Mouse (Mus musculus) left cerebral cortex, adult 2 months (tissue): ENCODE measurements around the gene Wdtc1. TPM values are rescaled to one million over a fixed set of nuclear protein-coding genes. Genes with fewer than 3 reads are reported as not detected.

Experiments
- DNase-seq, 2 experiments: peaks; one replicate each; pipeline ENCODE4 v3.0.0; 2021 to 2022; ENCODE audit warnings: low spot score in 2 of 2, mixed read lengths in 1 of 2; ENCODE audit errors: extremely low spot score in 1 of 2
- H3K27ac ChIP-seq: fragments of 200-600 bp; 2 replicates; pipeline ENCODE4 v1.8.1; 2022
- H3K4me3 ChIP-seq: fragments of 200-600 bp; 2 replicates; pipeline ENCODE4 v1.8.1; 2022
- CTCF ChIP-seq: fragments of 200-600 bp; IDR thresholded peaks from 2 replicates; pipeline ENCODE4 v1.8.1; 2022; ENCODE audit warnings: antibody characterized with exemption, mild to moderate bottlenecking, moderate library complexity
- intact Hi-C: fragments of 180-260 bp; cut with DNase I; formaldehyde crosslinking; loops from one replicate; pipeline ENCODE4 v1.15.1; 2025
- total RNA-seq, 2 experiments: library from RNA; stranded (reverse); gene quantifications; 2 replicates each; pipeline ENCODE4 v1.2.3; 2021

Wdtc1 gene
- total RNA-seq, 2 experiments from 2014 or later: 59.7 to 60.6 TPM

DNA sequence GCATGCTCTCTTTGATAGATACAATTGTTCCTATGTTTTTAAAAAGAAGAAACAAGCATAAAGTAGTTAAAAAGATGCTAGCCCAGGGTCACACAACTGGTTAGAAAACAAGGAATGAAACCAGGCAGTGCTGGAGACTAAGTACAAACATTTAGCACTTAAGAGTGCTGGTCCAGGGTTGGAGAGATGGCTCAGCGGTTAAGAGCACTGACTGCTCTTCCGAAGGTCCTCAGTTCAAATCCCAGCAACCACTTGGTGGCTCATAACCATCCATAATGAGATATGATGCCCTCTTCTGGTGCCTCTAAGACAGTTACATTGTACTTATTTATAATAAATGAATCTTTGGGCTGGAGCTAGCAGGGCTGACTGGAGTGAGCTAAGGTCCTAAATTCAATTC lies 13.1 kb downstream of the Wdtc1 start:
- no peak for DNase-seq
- no peak overlapping the region for H3K27ac ChIP-seq
- intact Hi-C loops: loop anchor here (2.0 kb wide), 1 partner anchor 29 kb away; no protein-coding TSS in a partner anchor
- TF ChIP-seq CTCF: peak; percentile 2; the same call in 1 of the 2 replicates
- H3K4me3 ChIP-seq: no peak overlapping the region

DNA sequence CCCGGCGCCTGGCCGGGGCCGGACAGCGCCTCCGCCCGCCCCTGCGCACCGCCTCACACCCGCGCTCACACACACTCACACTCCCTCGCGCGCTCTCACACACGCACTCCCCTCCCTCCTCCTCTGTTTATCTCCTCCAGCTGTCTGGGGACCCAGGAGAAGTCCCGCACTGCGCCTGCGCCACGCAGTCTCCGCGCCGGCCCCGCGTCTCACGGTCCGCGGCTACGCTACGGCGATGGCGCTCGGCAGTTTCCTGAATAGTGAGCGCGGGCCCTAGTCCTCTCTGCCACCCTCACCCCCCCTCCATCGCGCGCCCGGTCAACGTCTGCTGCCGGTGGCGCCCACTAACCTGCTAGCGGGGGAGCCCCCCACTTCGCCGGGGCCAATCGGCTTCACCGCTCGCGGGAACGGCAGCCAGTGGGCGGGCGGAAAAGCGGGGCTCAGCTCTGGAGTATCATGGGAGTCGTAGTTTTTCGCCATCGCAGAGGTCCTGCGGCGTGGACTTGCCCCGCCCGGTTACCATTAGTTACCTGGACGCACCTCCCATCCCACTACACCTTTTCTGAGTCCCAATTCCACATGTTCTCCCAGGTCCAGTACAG lies 14.0 kb downstream of the Wdtc1 start:
- H3K27ac ChIP-seq: peak overlapping the region; percentile 91
- no peak for TF ChIP-seq CTCF
- peak; percentile 98 to 99 for DNase-seq
- intact Hi-C loops: no loop called here
- peak overlapping the region; percentile 94 for H3K4me3 ChIP-seq

GRCm38 (mm10) chr4:133338521-133339095 lies 14.7 kb downstream of the Wdtc1 start:
- no peak for TF ChIP-seq CTCF
- intact Hi-C loops: no loop called here
- H3K27ac ChIP-seq: peak overlapping the region; percentile 91
- peak overlapping the region; percentile 94 for H3K4me3 ChIP-seq
- peak in 1 of 2 experiments; percentile 14 for DNase-seq

GRCm38 (mm10) chr4:133337833-133338520 lies 15.3 kb downstream of the Wdtc1 start:
- Histone ChIP-seq H3K27ac (no peak overlapping the region), H3K4me3 (peak overlapping the region; percentile 94)
- intact Hi-C loops: no loop called here
- TF ChIP-seq CTCF: no peak
- no peak for DNase-seq

- Histone ChIP-seq H3K4me3 (no peak overlapping the region), H3K27ac (no peak overlapping the region)
- intact Hi-C loops: no loop called here
- no peak for DNase-seq
- TF ChIP-seq CTCF: no peak
Measured at GRCm38 (mm10) chr4:133333306-133333705, 20.0 kb downstream of the Wdtc1 start.

- H3K27ac ChIP-seq: no peak overlapping the region
- H3K4me3 ChIP-seq: no peak overlapping the region
- intact Hi-C loops: no loop called here
- no peak for DNase-seq
- TF ChIP-seq CTCF: no peak
Measured at GRCm38 (mm10) chr4:133330296-133330695, 23.0 kb downstream of the Wdtc1 start.

GRCm38 (mm10) chr4:133328129-133328528 lies 25.2 kb downstream of the Wdtc1 start:
- intact Hi-C loops: no loop called here
- Histone ChIP-seq H3K27ac (no peak overlapping the region), H3K4me3 (no peak overlapping the region)
- no peak for TF ChIP-seq CTCF
- DNase-seq: no peak

DNA sequence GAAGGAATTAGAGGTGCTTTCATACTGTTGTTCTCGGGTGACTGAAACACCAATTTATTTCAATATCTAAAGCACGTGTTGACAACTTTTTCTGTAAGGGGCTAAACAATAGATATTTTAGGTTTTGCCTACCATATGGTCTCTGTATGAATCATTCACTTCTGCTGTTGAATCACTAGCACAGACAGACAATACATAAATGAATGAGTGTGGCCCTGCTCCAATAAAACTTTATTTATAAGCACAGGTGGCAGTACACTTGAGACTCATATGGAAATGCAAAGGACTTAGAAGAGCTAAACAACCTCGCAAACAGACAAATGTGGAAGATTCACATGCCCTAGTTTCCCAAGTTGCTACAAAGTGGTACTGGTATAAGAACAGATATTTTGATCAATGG lies 33.6 kb downstream of the Wdtc1 start:
- DNase-seq: no peak
- intact Hi-C loops: loop anchor here (10.0 kb wide), 1 partner anchor 105 kb away; no protein-coding TSS in a partner anchor
- Histone ChIP-seq H3K27ac (no peak overlapping the region), H3K4me3 (no peak overlapping the region)
- no peak for TF ChIP-seq CTCF

DNA sequence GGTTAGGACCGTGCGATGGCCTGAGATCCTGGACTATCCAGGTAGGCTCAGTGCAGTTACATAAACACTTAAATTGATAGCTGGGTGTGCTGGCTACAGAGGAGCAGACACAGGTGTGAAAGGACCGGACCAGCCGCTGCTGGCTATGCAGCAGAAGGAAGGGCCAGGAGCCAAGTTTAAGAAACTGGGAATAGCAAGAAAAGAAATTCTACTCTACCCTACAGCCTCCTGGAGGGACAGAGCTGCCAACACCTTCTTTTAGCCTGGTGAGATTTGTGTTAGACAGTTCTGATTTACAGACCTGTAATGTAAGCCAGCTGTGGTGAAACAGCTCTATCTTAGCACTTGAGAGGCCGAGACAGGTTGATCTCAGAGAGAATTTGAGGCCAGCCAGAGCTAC lies 37.3 kb downstream of the Wdtc1 start:
- TF ChIP-seq CTCF: no peak
- DNase-seq: no peak
- Histone ChIP-seq H3K27ac (no peak overlapping the region), H3K4me3 (no peak overlapping the region)
- intact Hi-C loops: loop anchor here (10.0 kb wide), 1 partner anchor 109 kb away; no protein-coding TSS in a partner anchor

DNA sequence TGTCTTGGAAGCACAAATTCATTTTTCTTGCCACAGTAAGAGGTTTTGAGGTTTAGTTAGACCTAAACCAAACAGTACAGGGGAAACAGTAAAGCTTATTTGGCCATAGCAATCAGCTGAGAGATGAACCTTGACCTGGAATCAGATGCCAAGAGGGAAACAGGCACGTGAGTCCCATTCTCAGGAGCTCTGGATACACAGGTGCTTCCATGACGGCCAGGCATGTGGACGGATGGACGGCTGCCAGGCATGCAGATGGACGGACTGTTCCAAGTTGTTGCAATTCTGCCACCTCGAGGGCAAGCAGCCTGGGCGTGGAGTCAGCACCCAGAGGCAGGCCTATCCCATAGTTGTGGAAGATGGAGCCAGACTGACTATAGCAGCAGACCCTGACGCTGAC lies 38.4 kb downstream of the Wdtc1 start:
- DNase-seq: no peak
- intact Hi-C loops: loop anchor here (10.0 kb wide), 1 partner anchor 110 kb away; no protein-coding TSS in a partner anchor
- TF ChIP-seq CTCF: no peak
- no peak overlapping the region for H3K4me3 ChIP-seq
- H3K27ac ChIP-seq: no peak overlapping the region

DNA sequence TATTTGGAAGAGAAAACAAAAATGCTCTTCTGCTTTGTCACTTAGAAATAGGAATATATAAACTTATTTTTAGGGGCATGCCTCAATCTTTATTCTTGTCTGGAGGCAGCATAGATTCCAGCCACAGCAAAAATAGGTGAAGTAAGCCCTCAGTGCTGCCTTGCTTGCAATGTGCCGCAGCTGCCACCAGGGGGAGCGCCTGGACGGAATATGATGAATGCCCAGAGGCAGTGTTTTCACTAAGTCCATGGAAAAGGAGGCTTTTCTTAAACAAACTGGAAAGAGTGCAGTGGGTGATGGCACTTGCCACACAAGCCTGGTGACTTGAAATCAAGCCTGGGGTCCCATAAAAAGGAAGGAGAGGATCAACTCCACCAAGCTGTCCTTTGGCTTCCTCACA lies 43.3 kb downstream of the Wdtc1 start:
- peak overlapping the region; percentile 41; the same call in 1 of the 2 replicates for H3K27ac ChIP-seq
- H3K4me3 ChIP-seq: no peak overlapping the region
- intact Hi-C loops: loop anchor here (2.0 to 10.0 kb wide), 3 partner anchors 31 to 141 kb away; no protein-coding TSS in a partner anchor
- TF ChIP-seq CTCF: peak; percentile 100
- DNase-seq: peak; percentile 83 to 94

GRCm38 (mm10) chr4:133307331-133307730 lies 46.0 kb downstream of the Wdtc1 start:
- intact Hi-C loops: no loop called here
- peak; percentile 85 for TF ChIP-seq CTCF
- peak in 1 of 2 experiments; percentile 69 for DNase-seq
- Histone ChIP-seq H3K4me3 (no peak overlapping the region), H3K27ac (no peak overlapping the region)
